Comparison of ENCODE assay signal across 8 mouse cellular contexts in genomic region chr11:69685526-69686148, GRCm38 (mm10). TPM values are rescaled to one million over a fixed set of nuclear protein-coding genes. Genes with fewer than 3 reads are reported as not detected.
DNase-seq lines count a peak whose midpoint lies in the region; TF ChIP-seq lines count a peak whose summit lies in the region.

TSS of gene Tnfsf13 (minus strand) at chr11:69685784.

- peak within 1 kb of the TSS; percentile 9; the same call in 1 of the 2 replicates for H3K9ac ChIP-seq in MEL (ENCODE audit: control insufficient read depth, low read depth, low read length, poor library complexity, severe bottlenecking)

- H3K79me2 ChIP-seq in MEL (ENCODE audit: control insufficient read depth, insufficient read depth, low read length, poor library complexity) = peaks cover 12% of the 10 kb centered on the region

- TF ChIP-seq CTCF in MEL (IDR thresholded peaks at IDR 0.05 in 2 of 3, conservative IDR thresholded peaks at IDR 0.05 in 1 of 3; ENCODE audit: control insufficient read depth in 1 of 3, insufficient read depth in 1 of 3, low read depth in 2 of 3, low read length in 3 of 3, poor library complexity in 1 of 3, severe bottlenecking in 1 of 3) = no peak

- H3K4me1 ChIP-seq in MEL (ENCODE audit: control insufficient read depth in 1 of 2, insufficient read depth in 2 of 2, low read length in 2 of 2) = peaks cover 3 to 9% of the 10 kb centered on the region in 2 experiments; a peak in 3 of 4 replicates
- peaks cover 48% of the 10 kb centered on the region for H3K4me1 ChIP-seq in midbrain, embryonic 10.5 days

- no peak for TF ChIP-seq RAD21 in MEL (IDR thresholded peaks at IDR 0.05; ENCODE audit: low read depth, low read length)

- peaks cover 0 to 7% of the 10 kb centered on the region in 2 experiments; a peak in 2 of 4 replicates for H3K36me3 ChIP-seq in MEL (ENCODE audit: control insufficient read depth in 1 of 2, insufficient read depth in 2 of 2, low read length in 2 of 2)
- H3K36me3 ChIP-seq in midbrain, embryonic 10.5 days = no peaks in the 10 kb centered on the region

- peak; percentile 52 for DNase-seq in MEL (ENCODE audit: low read depth, low spot score)
- peak; percentile 55 for DNase-seq in adrenal gland, postnatal 25 days
- DNase-seq in fibroblast of lung, adult 2 months (ENCODE audit: low read depth) = peak; percentile 88
- peak; percentile 89 to 90 for DNase-seq in heart, postnatal 10 days
- peak; percentile 62 for DNase-seq in large intestine, adult 2 months (ENCODE audit: low read depth, low spot score)
- DNase-seq in midbrain, embryonic 10.5 days (ENCODE audit: low spot score) = no peak
- peak; percentile 72 to 73 for DNase-seq in urinary bladder, postnatal 4 days (ENCODE audit: low spot score in 2 of 2)
- DNase-seq in MN1 (ENCODE audit: low spot score) = no peak

- no peak within 1 kb of the TSS for H3K4me3 ChIP-seq in MEL (ENCODE audit: control insufficient read depth in 1 of 2, insufficient read depth in 1 of 2, low read depth in 2 of 2, low read length in 2 of 2)
- H3K4me3 ChIP-seq in midbrain, embryonic 10.5 days = 0 out of 2 replicates have a peak within 1 kb of the TSS, but pooled peaks have one; percentile 8

- TF ChIP-seq EP300 in MEL (IDR thresholded peaks at IDR 0.05; ENCODE audit: low read depth in 1 of 2, low read length in 2 of 2) = no peak

- 12% methylated on average over 10 of the region's 10 CpGs for WGBS in large intestine, adult 2 months
- 66% methylated on average over 10 of the region's 10 CpGs for WGBS in midbrain, embryonic 10.5 days

- no peak within 1 kb of the TSS for H3K27ac ChIP-seq in MEL (ENCODE audit: control insufficient read depth, low read depth, low read length)
- peak within 1 kb of the TSS; percentile 30; the same call in 1 of the 2 replicates for H3K27ac ChIP-seq in midbrain, embryonic 10.5 days (replicated peaks)

- no peaks in the 10 kb centered on the region for H3K9me3 ChIP-seq in MEL (replicated peaks; ENCODE audit: insufficient read depth, low read length)
- H3K9me3 ChIP-seq in midbrain, embryonic 10.5 days (replicated peaks) = no peaks in the 10 kb centered on the region

- H3K27me3 ChIP-seq in MEL (ENCODE audit: control insufficient read depth in 1 of 2, insufficient read depth in 2 of 2, low read length in 2 of 2) = no peaks in the 10 kb centered on the region
- peaks cover 25% of the 10 kb centered on the region for H3K27me3 ChIP-seq in midbrain, embryonic 10.5 days (ENCODE audit: low read depth, poor library complexity, severe bottlenecking)

- TF ChIP-seq POLR2A in MEL (IDR thresholded peaks at IDR 0.05; ENCODE audit: control insufficient read depth in 1 of 2, insufficient read depth in 1 of 2, low read depth in 1 of 2, low read length in 2 of 2, poor library complexity in 1 of 2) = no peak

- intact Hi-C loops in heart, postnatal 10 days (cut with DNase I) = no loop called here

TF ChIP-seq in MEL, 35 proteins besides CTCF, POLR2A, EP300 and RAD21:
- TF ChIP-seq E2F4 (IDR thresholded peaks at IDR 0.05; ENCODE audit: borderline replicate concordance, low read depth, low read length) (no peak), NELFE (IDR thresholded peaks at IDR 0.05; ENCODE audit: low read depth, low read length) (no peak), ZKSCAN1 (IDR thresholded peaks at IDR 0.05; ENCODE audit: low read depth, low read length) (no peak), MAX (IDR thresholded peaks at IDR 0.05; ENCODE audit: low read length) (no peak)

RNA-seq across cellular contexts. Expression of gene Tnfsf13, which starts in this region (rescaled TPM):
- 0.19 TPM in 1 of 2 replicates, not detected in the other for total RNA-seq in MEL (2012; rRNA removed)
- polyA plus RNA-seq in MEL (2012; ENCODE audit: insufficient read depth in 1 of 2, insufficient read length in 2 of 2, low read depth in 1 of 2, low replicate concordance in 2 of 2, missing spikeins in 1 of 2) = under 1 TPM in 1 of 2 experiments, not detected in 1; 0.13 TPM
- total RNA-seq in adrenal gland, postnatal 25 days (2021) = 3.8 and 4.1 TPM in 2 replicates
- 1 to 10 TPM; 2.1 to 2.4 TPM for total RNA-seq in heart, postnatal 10 days (2021)
- polyA plus RNA-seq in large intestine, adult 2 months (2012; rRNA removed) = 14.4 and 16.2 TPM in 2 replicates
- 0.11 and 0.30 TPM in 2 replicates for polyA plus RNA-seq in midbrain, embryonic 10.5 days (2016; fragmentation: Nextera tagmentation; extraction: Ambion mirVana)

Comparison
In these comparisons a context has a peak if more than half of its experiments do, and no peak if none do; other contexts are left out.
1. RNA of gene Tnfsf13 (polyA plus RNA-seq): 14.4 to 16.2 TPM in large intestine, adult 2 months; 0.11 to 0.30 TPM in midbrain, embryonic 10.5 days and 0.13 TPM in MEL; every median in the first group is over 10 times any median in the second.
2. Peak in DNase-seq and H3K9ac ChIP-seq in MEL; RNA of the gene not detected or under 1 TPM.
3. DNase-seq: peak in adrenal gland, postnatal 25 days (single experiment), fibroblast of lung, adult 2 months (single experiment), heart, postnatal 10 days (2 of 2), large intestine, adult 2 months (single experiment) and urinary bladder, postnatal 4 days (2 of 2); none in midbrain, embryonic 10.5 days (single experiment) and MN1 (single experiment).